27 mouse cellular contexts compared by ENCODE assay signal in genomic region chr5:89728117-89728516, GRCm38 (mm10).
A peak's percentile ranks its signal among the peaks of the same experiment; 100 is the strongest.
DNase-seq lines count a peak whose midpoint lies in the region; ATAC-seq and TF ChIP-seq lines count a peak whose summit lies in the region.
"Had no signal": no experiment of that assay in that cellular context is flagged by ENCODE, and none has a peak within 500 bp of the region (broad histone marks: within the 10 kb centered on the region; RNA-seq: fewer than 3 reads in every experiment).

No protein-coding gene starts in this region.

- no peaks in the 10 kb centered on the region for H3K27me3 ChIP-seq in forebrain, embryonic 16.5 days (replicated peaks; ENCODE audit: control insufficient read depth, insufficient read depth, low read length)
- no peaks in the 10 kb centered on the region for H3K27me3 ChIP-seq in forebrain, embryonic 10.5 days (ENCODE audit: poor library complexity, severe bottlenecking)
- H3K27me3 ChIP-seq: embryonic facial prominence, embryonic 13.5 days; heart, embryonic 12.5 days; heart, embryonic 15.5 days had no signal

- no peaks in the 10 kb centered on the region for H3K36me3 ChIP-seq in forebrain, embryonic 16.5 days (ENCODE audit: control insufficient read depth, insufficient read depth)
- peaks cover 5% of the 10 kb centered on the region; the same call in 1 of the 2 replicates for H3K36me3 ChIP-seq in forebrain, embryonic 10.5 days (replicated peaks)
- H3K36me3 ChIP-seq: embryonic facial prominence, embryonic 10.5 days; embryonic facial prominence, embryonic 13.5 days; heart, embryonic 12.5 days; heart, embryonic 15.5 days had no signal

- TF ChIP-seq CTCF in brain, embryonic 14.5 days (IDR thresholded peaks at IDR 0.05; ENCODE audit: borderline replicate concordance, extremely low read depth, insufficient read depth, insufficient read length): no peak

- H3K9ac ChIP-seq in forebrain, embryonic 16.5 days (replicated peaks; ENCODE audit: low read depth, low read length): no peak overlapping the region
- H3K9ac ChIP-seq: embryonic facial prominence, embryonic 13.5 days; heart, embryonic 12.5 days; heart, embryonic 15.5 days; hindbrain, embryonic 14.5 days had no signal

- DNase-seq in forebrain, embryonic 10.5 days (ENCODE audit: extremely low spot score, low spot score): no peak
- peak; percentile 23 for DNase-seq in heart, adult 8-10 months (ENCODE audit: low spot score)
- DNase-seq in heart, postnatal 25 days (ENCODE audit: low spot score): no peak
- peak; percentile 23 for DNase-seq in brain, embryonic 14.5 days (ENCODE audit: low read depth)
- DNase-seq in layer of hippocampus, postnatal 36 days: no peak
- DNase-seq: adrenal gland, adult 2 months; adrenal gland, postnatal 14 days; cerebellum, adult 11-12 months; cerebellum, adult 8-10 months; cerebellum, postnatal 10 days; cerebellum, postnatal 36 days; embryo, embryonic 11 days; gastrocnemius, postnatal 10 days; gastrocnemius, postnatal 36 days; heart, postnatal 4 days; kidney, adult 18-20 months; kidney, adult 9 months had no signal

- no peak overlapping the region for H3K4me3 ChIP-seq in forebrain, embryonic 16.5 days (replicated peaks; ENCODE audit: low read length)
- no peak overlapping the region for H3K4me3 ChIP-seq in forebrain, embryonic 10.5 days
- H3K4me3 ChIP-seq: embryonic facial prominence, embryonic 10.5 days; embryonic facial prominence, embryonic 13.5 days; erythroblast, embryonic 14.5 days; heart, embryonic 12.5 days; heart, embryonic 15.5 days had no signal

- TF ChIP-seq POLR2A in brain, embryonic 14.5 days (IDR thresholded peaks at IDR 0.05; ENCODE audit: borderline replicate concordance, extremely low read depth, insufficient read depth, insufficient read length, poor library complexity, severe bottlenecking): no peak

- H3K4me2 ChIP-seq in forebrain, embryonic 16.5 days (ENCODE audit: low read length): no peak overlapping the region
- H3K4me2 ChIP-seq: embryonic facial prominence, embryonic 13.5 days; heart, embryonic 12.5 days; heart, embryonic 15.5 days; hindbrain, embryonic 14.5 days had no signal

- H3K27ac ChIP-seq in forebrain, embryonic 16.5 days (ENCODE audit: low read length): 0 out of 2 replicates have a peak overlapping the region, but pooled peaks have one; percentile 7
- no peak overlapping the region for H3K27ac ChIP-seq in forebrain, embryonic 10.5 days
- H3K27ac ChIP-seq: embryonic facial prominence, embryonic 10.5 days; embryonic facial prominence, embryonic 13.5 days; hindbrain, embryonic 14.5 days; hindbrain, postnatal 0 days had no signal

- ATAC-seq in forebrain, embryonic 16.5 days: peak; percentile 65
- ATAC-seq: CD4-positive, CD25-positive, alpha-beta regulatory T cell, adult 4 months; hindbrain, postnatal 0 days; inflammation-experienced regulatory T-cells, adult 6 months had no signal

- intact Hi-C loops in heart, postnatal 25 days (cut with DNase I): loop anchor here (5.0 kb wide), 1 partner anchor 449 kb away; no protein-coding TSS in a partner anchor

- WGBS in forebrain, embryonic 16.5 days: 69% methylated on average over 3 of the region's 3 CpGs
- 89% methylated on average over 3 of the region's 3 CpGs for WGBS in forebrain, embryonic 10.5 days

- H3K9me3 ChIP-seq in forebrain, embryonic 16.5 days (ENCODE audit: control insufficient read depth, low read length): no peaks in the 10 kb centered on the region
- peaks cover 12% of the 10 kb centered on the region for H3K9me3 ChIP-seq in forebrain, embryonic 10.5 days
- H3K9me3 ChIP-seq: heart, embryonic 12.5 days; heart, embryonic 15.5 days had no signal

- peaks cover 4% of the 10 kb centered on the region; the same call in 1 of the 2 replicates for H3K4me1 ChIP-seq in forebrain, embryonic 16.5 days (replicated peaks; ENCODE audit: control insufficient read depth, insufficient read depth, low read length)
- H3K4me1 ChIP-seq in forebrain, embryonic 10.5 days: no peaks in the 10 kb centered on the region
- H3K4me1 ChIP-seq: embryonic facial prominence, embryonic 10.5 days; embryonic facial prominence, embryonic 13.5 days had no signal

Comparison
In these comparisons a context has a peak if more than half of its experiments do, and no peak if none do; other contexts are left out.
1. DNase-seq: peak in heart, adult 8-10 months (single experiment) and brain, embryonic 14.5 days (single experiment); none in forebrain, embryonic 10.5 days (single experiment), heart, postnatal 25 days (single experiment) and layer of hippocampus, postnatal 36 days (0 of 2).